Mouse (Mus musculus) kidney, postnatal 10 days (tissue): ENCODE measurements around the gene Gm5148.

Experiments used
- DNase-seq: peaks from one replicate; pipeline ENCODE4 v3.0.0; 2021; ENCODE audit warnings: mixed read lengths

Gm5148 gene

GRCm38 (mm10) chr3:37735166-37735565, 10.9 kb upstream of the Gm5148 start:
- no peak for DNase-seq

DNA sequence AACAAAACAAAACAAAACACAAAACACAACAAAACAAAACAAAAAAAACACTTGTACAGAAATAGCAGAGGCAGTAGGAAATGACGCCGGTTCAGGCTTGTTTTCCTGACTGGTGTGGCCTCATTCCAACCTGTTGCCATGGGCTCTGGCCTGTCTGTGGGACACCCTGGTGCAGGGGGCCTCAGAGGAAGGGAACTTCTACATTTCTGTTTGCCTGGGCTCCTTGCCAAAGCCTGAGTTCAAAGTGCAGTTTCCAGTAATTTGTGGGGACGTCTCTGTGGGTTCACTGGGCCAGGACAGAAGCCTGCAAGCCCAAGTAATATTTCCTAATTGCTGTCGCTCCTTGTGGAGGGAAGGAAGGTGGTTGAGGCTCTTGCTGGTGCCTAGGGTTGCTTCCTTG, 4.9 kb upstream of the Gm5148 start:
- peak; percentile 95 for DNase-seq

- peak; percentile 29 for DNase-seq
Observed at GRCm38 (mm10) chr3:37728112-37729100, 4.1 kb upstream of the Gm5148 start.

DNA sequence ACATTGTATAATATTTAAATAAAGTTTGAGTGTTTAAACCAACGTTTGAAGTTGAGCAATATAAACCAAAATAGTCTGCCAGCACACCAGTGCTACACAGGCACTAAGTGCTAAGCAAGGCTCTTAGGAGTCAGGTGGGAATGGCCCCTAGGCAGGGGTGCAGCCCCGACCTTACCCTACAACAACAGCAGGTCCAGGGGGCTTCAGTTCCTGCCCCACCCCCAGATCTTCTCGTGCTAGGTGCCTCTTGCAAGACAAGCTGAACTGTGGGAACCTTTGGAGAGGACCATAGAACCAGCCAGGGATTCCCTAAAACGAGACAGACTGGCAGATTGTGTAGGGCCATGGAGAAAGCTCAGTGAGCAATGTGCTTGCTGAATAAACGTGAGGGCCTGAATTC, 3.1 kb upstream of the Gm5148 start:
- DNase-seq, result no peak

GRCm38 (mm10) chr3:37726501-37727140, 2.3 kb upstream of the Gm5148 start:
- peak; percentile 40 for DNase-seq

DNA sequence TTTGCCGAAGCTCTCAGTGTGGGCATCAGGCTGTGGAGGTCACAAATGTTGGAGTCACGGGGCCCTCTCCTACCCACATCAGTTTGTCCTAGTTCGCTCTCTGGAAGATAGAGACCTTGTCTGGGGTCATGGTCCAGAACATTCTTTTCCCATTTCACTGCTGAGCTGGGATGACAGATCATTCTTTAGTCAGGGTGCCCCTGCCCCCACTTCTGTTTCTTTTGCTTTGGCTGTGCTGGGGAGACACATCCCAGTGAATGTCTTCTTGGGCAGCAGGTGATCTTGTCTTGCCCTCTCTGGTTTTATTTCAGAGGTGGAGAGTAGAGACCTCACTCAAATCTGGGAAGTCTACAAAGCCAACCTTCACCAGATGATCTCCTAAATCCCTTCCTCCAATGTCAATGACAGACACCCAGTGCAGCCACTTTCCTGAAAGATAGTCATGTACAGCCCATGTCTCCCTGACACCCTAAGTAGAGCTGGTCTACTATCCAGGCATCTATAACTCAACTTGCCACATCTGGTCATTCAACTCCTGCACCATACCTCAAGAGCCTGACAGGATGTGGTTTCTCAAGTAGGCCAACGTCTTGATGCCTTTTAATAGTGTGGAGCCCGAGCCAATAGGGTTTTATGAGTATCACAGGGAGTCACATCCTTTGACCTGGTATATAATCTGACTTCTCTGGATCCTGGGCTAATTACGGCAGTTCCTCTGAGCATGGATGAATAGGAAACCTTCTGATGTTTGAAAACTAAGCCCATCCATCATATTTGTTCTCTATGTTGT, 851 bp upstream of the Gm5148 start:
- no peak for DNase-seq

GRCm38 (mm10) chr3:37723662-37724170, 574 bp downstream of the Gm5148 start:
- peak; percentile 53 for DNase-seq

- DNase-seq, result peak; percentile 72
Observed at GRCm38 (mm10) chr3:37723061-37723521, 1.2 kb downstream of the Gm5148 start.

- no peak for DNase-seq
Observed at GRCm38 (mm10) chr3:37722487-37723060, 1.7 kb downstream of the Gm5148 start.

DNA sequence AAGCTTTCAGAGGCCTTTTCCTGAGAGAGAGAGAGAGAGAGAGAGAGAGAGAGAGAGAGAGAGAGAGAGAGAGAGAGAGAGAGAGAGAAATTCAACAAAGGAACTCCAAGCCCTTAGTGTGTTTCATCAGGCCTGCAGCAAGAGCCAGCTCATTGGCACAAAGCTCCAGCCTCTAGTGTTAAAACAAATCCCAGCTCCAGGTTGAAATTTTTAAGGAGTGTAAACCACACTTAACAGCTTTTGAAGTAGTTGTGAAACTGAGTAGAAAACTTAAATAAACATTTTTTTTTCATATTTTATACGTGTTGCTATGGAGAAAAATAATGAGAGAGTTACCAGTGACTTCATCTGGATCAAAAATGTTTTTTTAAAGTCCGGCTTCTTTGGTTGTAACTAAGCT, 7.3 kb downstream of the Gm5148 start:
- DNase-seq, result no peak

GRCm38 (mm10) chr3:37715734-37716133, 8.6 kb downstream of the Gm5148 start:
- DNase-seq, result no peak

DNA sequence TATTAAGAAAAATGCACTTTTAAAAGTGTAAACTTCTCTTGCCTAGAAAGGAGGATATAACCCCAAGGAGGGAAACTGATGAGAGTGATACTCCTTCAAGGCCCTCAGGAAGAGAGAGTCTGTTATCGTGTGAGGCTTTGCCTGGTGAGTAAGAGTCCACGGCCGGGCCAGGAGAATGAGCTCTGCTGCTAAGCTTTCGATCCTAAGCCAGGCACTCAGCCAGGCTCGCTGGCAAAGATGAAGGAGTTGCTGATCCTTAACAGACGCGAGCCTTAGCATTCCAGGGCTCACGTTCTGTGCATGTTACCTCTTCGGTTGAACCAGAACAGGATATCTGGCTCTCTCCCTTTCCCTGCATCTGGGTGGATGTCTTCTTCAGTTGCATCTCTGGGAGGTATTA, 11.8 kb downstream of the Gm5148 start:
- peak; percentile 75 for DNase-seq

DNA sequence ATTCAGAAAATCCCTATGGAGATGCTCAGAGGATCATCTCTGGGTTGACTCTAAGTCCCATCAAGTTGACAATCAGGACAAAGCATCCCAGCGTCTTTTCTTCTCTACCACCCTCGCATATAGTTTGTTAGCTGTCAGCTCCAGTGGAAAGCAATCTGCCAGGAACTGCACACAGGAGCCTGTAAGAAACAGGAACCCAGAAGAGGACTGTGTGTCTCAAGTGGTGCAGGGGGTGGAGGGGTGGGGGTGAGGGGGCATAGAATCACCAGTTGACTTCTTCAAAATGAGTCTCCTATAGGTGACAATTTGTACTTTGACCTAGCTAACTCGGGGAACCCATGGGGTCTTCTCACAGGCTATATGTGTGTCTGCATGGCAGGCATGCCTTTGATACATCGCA, 12.7 kb downstream of the Gm5148 start:
- DNase-seq, result no peak

DNA sequence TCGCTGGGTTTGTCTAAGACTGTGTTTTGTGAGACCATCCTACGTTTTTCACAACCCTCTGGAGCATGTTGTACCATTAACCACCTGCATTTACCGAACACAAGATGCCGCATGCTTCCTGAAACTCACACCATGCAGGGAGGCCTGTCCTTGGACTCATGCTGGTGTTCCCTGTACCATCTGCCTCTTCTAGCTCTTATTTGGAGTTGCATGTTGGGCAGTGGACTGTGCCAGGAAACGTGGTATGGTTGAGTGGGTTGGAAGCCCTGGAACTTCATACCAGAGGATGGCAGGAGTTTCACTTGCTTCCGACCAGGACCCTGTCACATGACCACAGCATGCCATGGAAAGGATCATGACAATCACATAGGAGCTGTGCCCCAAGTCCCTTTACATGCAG, 16.5 kb downstream of the Gm5148 start:
- no peak for DNase-seq

DNA sequence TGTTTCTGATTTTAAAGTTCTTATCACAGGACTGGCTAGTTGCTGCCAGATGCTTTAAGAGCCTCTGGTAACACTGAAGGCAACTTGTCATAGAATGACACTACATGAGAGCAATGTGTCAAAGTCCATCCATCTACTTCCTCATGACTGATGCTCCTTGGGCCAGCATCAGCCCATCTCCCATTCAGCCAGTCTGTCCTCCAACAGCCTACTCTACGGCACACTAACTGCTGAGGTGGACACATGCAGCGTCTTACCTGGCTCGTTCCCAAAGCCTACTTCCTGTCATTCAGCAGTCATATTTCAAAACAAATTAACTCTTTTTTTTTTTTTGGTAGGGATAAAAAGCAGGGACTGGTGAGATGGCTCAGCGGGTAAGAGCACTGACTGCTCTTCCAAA, 17.9 kb downstream of the Gm5148 start:
- DNase-seq, result peak; percentile 66

DNA sequence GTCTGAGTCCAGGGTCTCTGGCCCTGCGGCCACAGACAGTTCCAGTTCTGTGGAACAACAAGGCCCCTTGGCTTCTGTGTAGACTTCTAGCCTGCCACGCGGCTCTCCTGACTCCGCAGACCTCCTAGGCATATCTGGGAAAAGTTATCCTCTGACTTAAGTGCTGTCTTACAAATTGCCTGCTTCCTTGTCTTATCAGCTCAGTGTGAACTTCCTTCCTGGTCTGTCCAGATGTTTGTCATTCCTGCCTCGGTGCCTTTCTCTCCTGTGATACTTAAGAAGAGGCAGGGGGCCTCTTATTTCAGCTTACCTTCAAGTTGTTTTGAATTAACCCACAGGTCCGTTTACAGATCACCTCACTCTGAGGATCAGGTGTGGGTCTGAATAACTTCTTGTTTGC, 18.9 kb downstream of the Gm5148 start:
- DNase-seq, result peak; percentile 34

GRCm38 (mm10) chr3:37704701-37705279, 19.5 kb downstream of the Gm5148 start:
- DNase-seq, result peak; percentile 52

DNA sequence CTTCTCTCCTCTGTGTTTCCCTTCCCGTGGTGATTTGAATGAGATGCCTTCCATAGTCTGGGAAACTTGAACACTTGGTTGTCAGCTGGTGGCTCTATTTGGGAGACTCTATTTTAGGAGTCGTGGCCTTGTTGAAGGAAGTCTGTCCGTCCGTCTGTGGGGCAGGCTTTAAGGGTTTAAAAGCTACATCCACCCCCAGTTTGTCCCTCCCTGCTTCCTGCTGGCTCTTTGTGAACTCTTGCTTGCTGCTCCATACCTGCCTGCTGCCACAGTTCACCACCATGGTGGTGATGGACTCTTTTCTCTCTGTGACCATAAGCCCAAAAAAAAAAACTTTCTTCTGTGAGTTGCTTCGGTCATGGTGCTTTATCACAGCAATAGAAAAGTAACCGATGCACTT, 21.2 kb downstream of the Gm5148 start:
- no peak for DNase-seq

DNA sequence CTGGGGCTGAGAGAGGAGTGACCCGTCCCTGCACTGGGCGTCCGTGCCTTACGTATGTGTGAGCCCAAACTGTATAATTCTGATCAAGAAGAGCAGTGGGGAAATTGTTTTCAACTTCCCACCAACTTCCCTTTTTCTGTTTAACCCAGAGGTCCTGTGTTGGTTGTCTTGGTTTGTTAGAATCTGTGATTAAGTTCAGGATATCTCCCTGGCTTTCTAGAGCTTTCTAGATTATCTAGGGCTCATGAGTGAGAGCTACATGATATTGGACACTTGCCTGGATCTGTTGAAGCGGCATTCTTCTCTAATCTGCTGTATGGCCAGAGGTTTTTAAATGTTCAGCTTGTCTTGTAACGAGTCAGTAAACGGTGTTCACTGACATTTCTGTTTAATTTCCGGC, 30.7 kb downstream of the Gm5148 start:
- DNase-seq, result no peak

- DNase-seq, result no peak
Observed at GRCm38 (mm10) chr3:37692945-37693344, 31.3 kb downstream of the Gm5148 start.

- DNase-seq, result peak; percentile 70
Observed at GRCm38 (mm10) chr3:37687158-37687980, 36.9 kb downstream of the Gm5148 start.
